Mouse (Mus musculus): ENCODE data around the gene Gm11042.

Gm11042 gene

GRCm38 (mm10) chr12:74316344-74316973 lies at the start of gene Gm11042:
TSS of gene Gm11042 (minus strand) at chr12:74316394.
- peak; percentile 42 to 47 for DNase-seq (ENCODE audit: low spot score in 2 of 2)

- DNase-seq (ENCODE audit: low spot score in 2 of 2), result no peak
Measured at GRCm38 (mm10) chr12:74364477-74364876, 48.3 kb upstream of the Gm11042 start.

- peak; percentile 40 to 48 for DNase-seq (ENCODE audit: low spot score in 2 of 2)
Measured at GRCm38 (mm10) chr12:74363076-74363475, 46.9 kb upstream of the Gm11042 start.

- no peak for DNase-seq (ENCODE audit: low spot score in 2 of 2)
Measured at GRCm38 (mm10) chr12:74362453-74362852, 46.3 kb upstream of the Gm11042 start.

- no peak for DNase-seq (ENCODE audit: low spot score in 2 of 2)
Measured at GRCm38 (mm10) chr12:74359791-74360190, 43.6 kb upstream of the Gm11042 start.

- no peak for DNase-seq (ENCODE audit: low spot score in 2 of 2)
Measured at GRCm38 (mm10) chr12:74357806-74358205, 41.6 kb upstream of the Gm11042 start.

GRCm38 (mm10) chr12:74342720-74343119 lies 26.5 kb upstream of the Gm11042 start:
- no peak for DNase-seq (ENCODE audit: low spot score in 2 of 2)

GRCm38 (mm10) chr12:74340070-74340469 lies 23.9 kb upstream of the Gm11042 start:
- no peak for DNase-seq (ENCODE audit: low spot score in 2 of 2)

- DNase-seq (ENCODE audit: low spot score in 2 of 2), result no peak
Measured at GRCm38 (mm10) chr12:74333706-74334105, 17.5 kb upstream of the Gm11042 start.

GRCm38 (mm10) chr12:74333016-74333415 lies 16.8 kb upstream of the Gm11042 start:
- peak; percentile 80 to 86 for DNase-seq (ENCODE audit: low spot score in 2 of 2)

GRCm38 (mm10) chr12:74329759-74330158 lies 13.6 kb upstream of the Gm11042 start:
- peak; percentile 67 to 71 for DNase-seq (ENCODE audit: low spot score in 2 of 2)

GRCm38 (mm10) chr12:74326644-74327043 lies 10.4 kb upstream of the Gm11042 start:
- DNase-seq (ENCODE audit: low spot score in 2 of 2), result peak in 1 of 2 experiments; percentile 63

- DNase-seq (ENCODE audit: low spot score in 2 of 2), result no peak
Measured at GRCm38 (mm10) chr12:74321981-74322380, 5.8 kb upstream of the Gm11042 start.

- DNase-seq (ENCODE audit: low spot score in 2 of 2), result peak; percentile 82 to 86
Measured at GRCm38 (mm10) chr12:74320318-74320717, 4.1 kb upstream of the Gm11042 start.

GRCm38 (mm10) chr12:74316989-74317759 lies 980 bp upstream of the Gm11042 start:
- DNase-seq (ENCODE audit: low spot score in 2 of 2), result peak; percentile 89

GRCm38 (mm10) chr12:74315221-74315620 lies 973 bp downstream of the Gm11042 start:
- DNase-seq (ENCODE audit: low spot score in 2 of 2), result peak in 1 of 2 experiments; percentile 34

GRCm38 (mm10) chr12:74312611-74313010 lies 3.6 kb downstream of the Gm11042 start:
- DNase-seq (ENCODE audit: low spot score in 2 of 2), result peak; percentile 15 to 18

GRCm38 (mm10) chr12:74303418-74304294 lies 12.5 kb downstream of the Gm11042 start:
- no peak for DNase-seq (ENCODE audit: low spot score in 2 of 2)

GRCm38 (mm10) chr12:74301559-74301958 lies 14.6 kb downstream of the Gm11042 start:
- peak in 1 of 2 experiments; percentile 30 for DNase-seq (ENCODE audit: low spot score in 2 of 2)

GRCm38 (mm10) chr12:74296374-74296773 lies 19.8 kb downstream of the Gm11042 start:
- no peak for DNase-seq (ENCODE audit: low spot score in 2 of 2)

GRCm38 (mm10) chr12:74293624-74294023 lies 22.6 kb downstream of the Gm11042 start:
- DNase-seq (ENCODE audit: low spot score in 2 of 2), result peak; percentile 53 to 64

GRCm38 (mm10) chr12:74290983-74291382 lies 25.2 kb downstream of the Gm11042 start:
- no peak for DNase-seq (ENCODE audit: low spot score in 2 of 2)

Measured in right cerebral cortex, postnatal 10 days (tissue).